Mouse (Mus musculus) liver, adult (tissue): Measurements from ENCODE around the gene Anxa5.

Source experiments
- GATA4 ChIP-seq: IDR thresholded peaks from 2 replicates; pipeline ENCODE4 v1.6.1; 2014; ENCODE audit warnings: mild to moderate bottlenecking, low read length; ENCODE audit not compliant: insufficient replicate concordance

The Anxa5 gene

DNA sequence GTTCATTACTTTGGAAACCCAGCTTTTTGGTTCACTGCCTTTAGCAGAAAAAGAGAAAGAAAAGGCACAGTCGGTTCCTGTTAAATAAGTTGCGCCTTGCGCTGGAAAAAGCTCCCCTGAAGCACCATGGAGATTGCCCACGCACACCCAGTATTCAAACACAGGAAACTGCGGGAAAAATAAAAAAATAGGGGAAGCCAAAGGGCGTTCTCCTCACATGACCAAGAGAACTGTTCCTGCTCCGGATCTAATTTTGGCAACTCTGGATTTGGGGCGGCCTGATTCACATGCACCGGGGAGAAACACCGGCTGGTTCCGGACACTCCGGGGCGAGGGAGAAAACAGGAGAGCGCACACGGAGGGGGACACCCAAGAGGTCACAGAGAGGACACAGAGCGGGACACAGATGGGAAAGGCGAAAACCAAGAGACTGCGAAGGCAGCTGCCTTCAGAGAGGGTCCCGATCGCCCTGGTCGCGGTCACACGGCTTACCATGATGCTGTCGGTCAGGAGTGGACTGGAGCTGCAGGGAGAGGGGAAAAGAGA, 683 bp downstream of the Anxa5 start:
- TF ChIP-seq GATA4 = no peak

DNA sequence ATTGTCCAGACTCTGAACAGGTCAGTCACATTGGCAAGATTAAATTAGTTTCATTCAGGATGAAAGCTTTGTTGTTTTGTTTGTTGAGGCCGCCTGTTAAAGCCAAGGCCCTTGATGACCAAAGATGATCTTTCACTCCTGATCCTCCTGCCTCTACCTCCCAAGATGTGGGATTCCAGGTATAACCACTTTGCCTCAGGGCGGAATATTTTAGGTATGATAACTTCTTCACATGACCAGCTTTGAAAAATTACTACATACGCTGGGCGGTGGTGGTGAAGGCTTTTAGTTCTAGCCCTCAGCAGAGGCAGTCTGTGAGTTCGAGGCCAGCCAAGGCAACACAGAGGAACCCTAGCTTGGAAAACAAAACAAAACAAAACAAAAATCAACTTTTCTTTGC, 1.3 kb downstream of the Anxa5 start:
- no peak for TF ChIP-seq GATA4

DNA sequence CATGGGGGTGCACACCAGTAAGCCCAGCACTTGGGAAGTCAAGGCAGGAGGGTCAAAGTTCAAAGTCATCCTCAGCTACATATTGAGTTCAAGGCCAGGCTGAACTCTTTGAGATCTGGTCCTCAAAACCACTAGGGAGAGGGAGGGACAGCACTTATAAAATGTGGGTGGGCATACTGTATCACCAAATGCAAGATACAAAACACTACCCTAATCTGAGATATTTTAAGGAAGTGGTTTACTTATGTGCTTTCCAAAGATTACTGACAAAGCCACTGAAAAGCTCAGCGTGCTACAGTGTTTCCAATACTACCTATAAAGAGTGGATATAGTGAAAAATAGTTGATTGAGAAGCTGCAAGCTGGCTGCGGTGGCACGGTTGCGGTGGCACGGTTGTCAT, 2.5 kb downstream of the Anxa5 start:
- TF ChIP-seq GATA4 = no peak

DNA sequence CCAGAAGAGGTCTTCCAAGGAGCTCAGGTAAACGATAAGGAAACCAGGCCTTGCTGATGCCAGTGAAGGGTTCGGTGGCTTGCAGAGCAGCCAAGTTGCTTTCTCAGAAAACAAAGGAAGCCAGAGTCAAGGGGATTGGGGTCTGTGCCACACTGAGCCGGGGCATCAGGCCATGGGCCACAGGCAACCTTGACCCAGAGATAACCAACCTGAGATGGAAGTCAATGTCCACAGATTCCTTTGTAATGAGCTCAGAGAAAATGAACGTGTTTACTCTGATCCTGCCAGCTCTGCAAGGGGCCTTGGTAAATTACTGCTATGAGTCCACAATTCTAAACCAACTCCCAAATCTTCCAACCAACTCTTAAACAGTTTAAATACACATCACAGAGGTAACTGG, 3.8 kb downstream of the Anxa5 start:
- peak; percentile 50; the same call in 1 of the 2 replicates for TF ChIP-seq GATA4

DNA sequence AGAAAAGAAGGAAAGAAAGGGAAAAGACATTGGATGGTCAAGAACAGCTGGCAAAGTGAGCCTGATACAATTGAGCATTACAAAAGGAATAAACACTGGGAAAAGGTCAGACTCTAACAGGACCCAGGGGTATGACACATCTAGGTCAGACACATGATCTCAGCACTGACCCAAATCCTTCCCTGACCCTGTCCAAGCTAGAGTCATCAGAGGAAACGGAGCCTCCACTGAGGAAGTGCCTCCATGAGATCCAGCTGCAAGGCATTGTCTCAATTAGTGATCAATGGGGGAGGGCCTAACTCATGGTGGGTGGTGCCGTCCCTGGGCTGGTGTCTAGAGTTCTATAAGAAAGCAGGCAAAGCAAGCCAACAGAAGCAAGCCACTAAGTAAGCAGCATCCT, 6.8 kb downstream of the Anxa5 start:
- TF ChIP-seq GATA4 = peak; percentile 15; the same call in 1 of the 2 replicates

DNA sequence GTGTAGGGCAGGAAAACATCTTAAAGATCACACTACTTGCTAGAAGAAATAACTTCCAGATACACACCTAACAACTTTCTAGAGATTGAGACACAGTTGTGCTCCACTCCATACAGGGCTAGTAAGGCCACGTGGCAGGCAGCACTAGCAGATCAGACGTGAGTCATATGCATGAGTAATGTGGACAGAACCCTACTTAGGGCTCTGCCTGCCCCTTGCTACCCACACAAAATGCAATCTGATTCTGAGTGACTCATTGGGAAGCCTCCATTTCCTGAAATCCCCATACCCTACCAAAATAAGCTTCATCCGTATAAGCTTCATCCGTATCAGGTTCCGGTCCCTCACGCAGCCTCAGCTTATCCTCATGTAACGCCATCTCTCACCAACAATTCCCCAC, 8.1 kb downstream of the Anxa5 start:
- no peak for TF ChIP-seq GATA4

DNA sequence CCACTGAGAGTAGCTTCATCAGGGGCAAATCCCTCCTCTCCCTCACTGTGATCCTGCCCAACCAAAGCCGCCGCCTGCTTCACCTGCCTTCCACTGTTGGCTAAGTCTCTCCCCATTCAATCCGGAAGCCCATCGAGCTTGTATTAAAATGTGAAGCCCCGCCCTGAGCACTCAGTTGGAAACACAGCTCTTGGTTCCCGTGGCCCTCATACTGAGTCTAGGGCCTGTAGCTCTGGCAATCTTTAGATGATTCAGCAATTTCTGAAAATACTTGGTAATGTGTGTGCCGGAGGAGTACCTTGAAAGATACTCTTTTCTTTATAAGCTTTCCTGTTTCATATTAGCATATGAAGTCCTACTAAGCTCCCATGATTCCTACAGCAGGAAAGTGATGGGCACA, 10.2 kb downstream of the Anxa5 start:
- no peak for TF ChIP-seq GATA4

DNA sequence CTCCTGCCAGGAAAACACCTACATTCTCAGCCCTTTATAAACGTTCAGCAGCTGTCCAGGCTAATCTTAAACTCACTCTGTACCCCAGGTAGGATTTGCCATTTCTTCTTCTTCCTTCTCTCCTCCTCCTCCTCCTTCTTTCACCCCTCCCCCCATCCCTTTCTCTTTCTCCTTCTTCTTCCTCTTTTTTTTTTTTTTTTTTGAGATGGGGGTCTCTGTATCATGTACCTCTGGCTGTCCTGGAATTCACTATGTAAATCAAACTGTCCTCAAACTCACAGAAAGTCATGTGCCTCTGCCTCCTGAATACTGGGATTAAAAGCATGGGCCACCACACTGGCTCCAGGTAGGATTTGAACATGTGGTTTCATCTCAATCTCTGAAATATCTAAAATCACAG, 13.3 kb downstream of the Anxa5 start:
- no peak for TF ChIP-seq GATA4

DNA sequence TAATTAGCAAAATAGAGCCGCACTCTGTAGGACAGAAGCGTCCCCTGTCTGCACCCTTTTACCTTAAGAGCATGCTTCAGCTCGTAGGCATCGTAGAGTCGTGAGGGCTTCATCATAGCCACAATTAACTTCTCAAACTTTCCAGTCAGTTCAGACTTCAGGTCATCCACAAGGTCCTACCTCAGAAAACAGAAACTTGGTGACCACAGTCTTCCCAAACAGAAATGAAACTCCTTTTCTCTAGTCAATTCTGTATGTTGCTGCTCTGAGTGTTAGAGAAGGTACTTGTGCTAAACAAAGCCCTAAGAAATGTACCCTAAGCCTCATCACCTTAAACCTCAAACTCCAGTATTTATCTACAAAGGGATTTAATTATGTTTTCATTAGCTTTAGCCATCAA, 13.9 kb downstream of the Anxa5 start:
- no peak for TF ChIP-seq GATA4

DNA sequence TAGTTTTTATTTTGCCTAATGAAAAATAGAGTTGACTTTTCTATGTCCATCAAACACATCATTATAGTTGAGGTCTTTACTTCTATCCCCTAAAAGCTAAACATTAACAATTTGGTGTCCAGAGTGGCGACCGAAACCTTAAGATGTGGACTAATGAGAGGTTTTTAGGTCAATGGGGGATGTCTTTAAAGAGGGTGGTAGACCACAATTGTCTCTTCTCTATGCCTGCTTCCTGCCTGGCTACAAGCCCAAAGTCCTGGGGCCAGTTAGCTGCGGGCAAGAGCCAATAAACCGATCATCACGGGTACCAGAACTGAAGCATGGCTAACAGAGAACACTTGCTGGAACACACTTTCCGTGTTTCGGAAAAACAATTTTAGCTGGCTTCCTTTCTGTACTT, 15.0 kb downstream of the Anxa5 start:
- TF ChIP-seq GATA4 = no peak

DNA sequence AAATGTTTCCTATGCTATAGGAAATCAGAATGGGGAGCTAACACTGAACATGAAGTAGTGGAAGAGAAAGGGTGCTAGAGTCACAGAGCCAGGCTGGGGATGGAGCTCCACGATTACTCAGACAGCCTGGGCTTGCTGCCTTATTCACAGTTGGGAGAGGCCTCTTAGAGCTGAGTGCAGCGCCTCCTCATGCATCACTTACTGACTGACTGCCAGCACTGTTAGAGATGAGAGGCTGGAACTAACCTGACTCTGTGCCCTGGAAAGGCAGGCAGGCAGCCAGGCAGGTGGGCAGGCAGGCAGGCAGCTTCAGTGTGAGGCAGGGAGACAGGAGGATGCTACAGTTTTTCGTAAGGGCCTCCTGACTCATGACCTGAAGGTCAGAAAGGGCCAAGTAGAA, 20.1 kb downstream of the Anxa5 start:
- TF ChIP-seq GATA4 = no peak

DNA sequence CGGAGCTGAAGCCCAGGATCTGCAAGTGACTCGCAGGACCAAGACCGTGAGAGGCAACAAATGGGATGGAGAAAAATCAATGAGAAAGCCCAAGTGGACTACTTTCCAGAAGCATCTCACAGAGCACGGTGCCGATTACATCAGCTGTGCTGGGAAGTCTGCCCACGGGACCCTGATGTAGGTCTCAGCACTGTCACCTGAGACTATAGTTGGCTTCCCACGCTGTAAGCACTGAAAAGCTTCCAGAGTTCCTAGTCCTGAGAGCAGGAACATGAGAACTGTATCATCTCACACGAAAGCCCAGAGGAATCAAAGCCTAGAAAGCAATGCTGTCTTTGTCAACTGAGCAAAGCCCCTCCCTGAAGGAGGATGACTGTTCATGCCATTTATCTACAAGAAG, 20.6 kb downstream of the Anxa5 start:
- no peak for TF ChIP-seq GATA4

DNA sequence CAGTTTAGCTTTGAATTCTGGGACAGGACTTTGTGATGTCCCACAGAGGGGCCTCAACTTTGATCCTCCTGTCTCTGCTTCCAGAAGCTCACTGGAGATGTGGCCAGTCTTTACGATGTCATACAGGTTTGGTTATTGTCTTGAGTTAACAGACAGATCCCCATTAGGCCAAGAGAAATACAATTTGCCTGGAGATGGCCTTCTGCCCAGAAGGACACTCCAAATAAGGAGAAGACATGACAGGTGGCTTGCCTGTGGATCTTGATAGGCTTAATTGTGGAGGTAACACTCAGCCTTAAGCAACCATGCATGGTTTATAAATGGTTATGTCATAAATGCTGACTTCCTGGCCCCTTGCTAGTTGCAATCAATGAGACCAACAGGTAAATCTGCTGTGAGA, 23.2 kb downstream of the Anxa5 start:
- TF ChIP-seq GATA4 = no peak

DNA sequence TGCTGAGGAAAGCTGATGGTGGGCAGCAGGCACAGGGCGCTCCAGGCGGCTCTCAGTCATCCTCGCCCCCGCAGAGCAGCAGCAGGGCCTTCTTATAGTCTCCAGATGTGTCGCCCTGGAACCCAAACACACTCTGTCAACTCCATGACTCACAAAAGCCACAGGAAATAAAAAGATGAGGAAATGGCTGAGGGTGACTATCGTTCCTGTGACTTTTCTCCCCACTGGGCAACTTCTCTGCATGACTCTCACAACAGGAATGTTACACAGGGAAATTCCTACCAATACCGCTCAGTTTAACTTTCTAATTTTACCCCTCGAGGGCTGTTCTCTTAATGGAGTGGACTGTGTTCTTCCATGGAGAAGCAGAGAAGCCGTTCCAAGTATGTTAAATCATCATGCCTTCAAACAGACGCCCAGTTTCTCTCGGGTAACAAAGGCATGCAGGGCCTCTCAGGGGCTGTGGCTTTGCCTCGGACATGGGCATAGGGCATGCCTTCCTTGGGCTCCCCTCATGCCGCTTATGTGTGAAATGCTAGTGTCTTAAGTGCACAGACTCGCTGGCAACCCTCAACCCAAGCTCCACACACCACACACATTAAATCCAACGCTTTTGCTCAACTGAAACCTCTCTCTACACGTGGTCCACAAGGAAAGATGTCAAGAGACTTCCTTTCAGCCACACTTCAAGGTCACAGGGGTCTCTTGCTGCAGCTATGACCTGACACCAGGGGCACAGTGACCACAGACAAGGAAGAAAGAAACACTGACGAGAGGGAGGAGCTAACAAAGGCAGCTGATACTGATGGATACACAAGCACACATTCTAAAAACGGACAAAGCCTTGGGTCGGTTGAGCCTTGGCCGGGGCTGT, 26.2 kb downstream of the Anxa5 start:
- no peak for TF ChIP-seq GATA4

DNA sequence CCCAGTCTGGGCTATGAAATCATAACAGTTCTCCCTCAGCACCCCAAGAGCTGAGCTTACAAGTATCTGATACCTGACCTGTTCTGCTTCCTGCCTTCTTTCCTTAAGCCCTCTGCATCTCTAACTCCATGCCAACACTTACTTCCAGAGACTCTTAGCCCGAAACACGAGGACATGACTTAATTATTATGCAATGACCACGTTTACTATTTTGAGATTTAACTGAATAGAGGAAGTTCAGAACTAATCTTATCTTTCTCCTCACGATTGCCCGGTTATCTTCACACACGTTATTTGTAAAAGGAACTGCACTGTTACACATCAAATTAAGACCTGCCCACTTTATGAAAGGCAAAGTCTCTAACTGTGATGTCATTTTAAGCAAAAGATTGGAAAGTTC, 28.8 kb downstream of the Anxa5 start:
- TF ChIP-seq GATA4 = no peak

DNA sequence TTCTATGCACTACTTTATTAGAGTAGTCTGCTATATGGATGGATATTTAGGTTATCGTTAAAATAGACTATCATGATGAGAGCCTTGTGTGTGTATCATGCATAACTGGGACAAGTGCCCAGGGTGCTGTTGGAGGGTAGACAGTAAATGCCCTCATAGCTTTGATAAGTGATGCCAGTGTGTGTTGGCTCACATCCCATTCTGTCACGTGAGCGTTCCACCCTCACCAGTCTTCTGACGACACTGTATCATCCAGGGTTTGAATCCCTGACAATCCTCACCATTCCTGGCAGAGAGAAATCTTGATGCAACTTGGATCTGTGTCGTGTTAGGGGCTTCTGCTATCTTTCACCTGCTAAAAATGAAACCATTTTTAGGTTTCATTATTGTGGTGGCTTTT, 29.2 kb downstream of the Anxa5 start:
- TF ChIP-seq GATA4 = no peak

DNA sequence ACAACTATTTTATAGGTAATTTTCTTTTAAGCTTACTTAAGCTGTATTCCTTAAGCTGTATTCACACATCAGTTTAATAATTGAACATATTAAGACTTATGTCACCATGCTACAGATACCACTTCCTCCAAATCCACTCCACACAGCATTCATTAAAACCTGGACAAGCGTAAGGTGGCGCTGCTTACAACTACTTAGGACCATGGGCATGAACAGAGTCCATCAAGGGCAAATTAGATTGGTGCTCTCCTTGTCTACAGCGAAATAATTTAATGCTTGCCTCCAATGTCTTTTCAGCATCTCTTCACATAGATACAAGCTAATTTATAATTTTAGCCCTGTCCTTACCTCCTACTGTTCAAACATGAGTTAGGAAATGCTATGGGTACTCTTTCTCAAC, 29.7 kb downstream of the Anxa5 start:
- TF ChIP-seq GATA4 = no peak

DNA sequence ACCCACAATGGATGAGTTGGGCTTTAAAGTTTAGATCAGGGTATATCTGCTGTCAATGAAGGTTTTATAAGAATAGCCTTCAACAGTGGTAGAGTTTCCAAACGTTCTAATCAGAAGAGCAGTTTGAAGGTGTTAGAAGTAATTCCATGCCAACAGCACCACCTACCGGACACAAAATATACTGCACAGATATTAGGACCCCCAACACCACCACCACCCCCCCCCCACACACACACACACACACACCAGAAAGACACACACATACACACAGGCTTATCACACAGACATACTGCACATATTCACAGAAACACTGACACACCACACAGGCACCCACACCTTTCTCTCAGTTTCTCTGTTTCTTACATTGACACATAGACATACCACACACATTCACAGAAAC, 33.3 kb downstream of the Anxa5 start:
- no peak for TF ChIP-seq GATA4

DNA sequence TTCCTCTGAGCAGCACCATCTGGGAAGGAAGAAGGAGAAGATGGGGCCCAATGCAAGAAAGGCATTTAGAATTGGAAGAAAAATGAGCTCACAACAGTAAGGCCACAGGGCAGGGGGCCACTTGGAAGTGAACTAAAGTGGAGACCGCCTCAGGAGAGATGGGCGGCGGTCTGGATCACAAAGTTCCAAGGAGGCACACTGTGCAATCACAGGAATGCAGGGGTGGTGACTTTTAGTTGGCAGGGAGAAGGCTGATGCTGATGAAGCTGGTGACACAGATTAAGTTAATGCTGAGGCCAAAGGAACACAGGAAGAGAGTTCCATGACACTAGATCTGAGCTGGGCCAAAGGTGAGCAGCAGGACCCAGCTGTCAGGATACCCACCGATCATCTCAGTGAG, 35.4 kb downstream of the Anxa5 start:
- TF ChIP-seq GATA4 = no peak
